Comparison of ENCODE assay signal across 13 mouse cellular contexts in the genomic region with DNA sequence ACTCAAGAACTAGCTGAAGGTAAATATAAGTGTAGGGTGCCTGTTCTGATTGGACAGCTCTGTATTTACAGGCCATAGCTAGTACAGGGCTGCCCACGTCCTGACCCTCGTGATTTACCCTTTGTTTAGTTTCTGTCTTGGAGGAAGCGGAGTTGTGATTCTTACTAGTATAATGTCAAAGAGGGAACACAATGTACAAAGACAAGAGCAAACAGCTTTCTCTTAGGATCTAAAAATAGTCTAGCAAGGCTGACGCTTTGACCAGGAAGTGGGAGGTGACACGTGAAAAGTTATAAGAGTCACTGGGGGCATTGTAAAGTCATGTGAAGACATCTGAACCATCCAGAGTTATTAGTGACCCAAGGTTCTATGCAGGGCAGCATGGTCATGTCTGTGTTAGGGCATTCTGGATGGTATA. TPM values are rescaled to one million over a fixed set of nuclear protein-coding genes. Genes with fewer than 3 reads are reported as not detected.
DNase-seq lines count a peak whose midpoint lies in the region; ATAC-seq and TF ChIP-seq lines count a peak whose summit lies in the region.
"Had no signal": no experiment of that assay in that cellular context is flagged by ENCODE, and none has a peak within 500 bp of the region (broad histone marks: within the 10 kb centered on the region; RNA-seq: fewer than 3 reads in every experiment).

No protein-coding gene starts in this region.

- DNase-seq in kidney, postnatal 0 days (ENCODE audit: low spot score), result peak; percentile 70
- DNase-seq in kidney, postnatal 10 days, result no peak
- peak; percentile 3 for DNase-seq in T-cell, adult 2 months (ENCODE audit: low spot score)
- DNase-seq in heart, postnatal 0 days (ENCODE audit: low spot score), result peak; percentile 97
- no peak for DNase-seq in layer of hippocampus, adult 18-20 months (ENCODE audit: low spot score in 2 of 2)
- no peak for DNase-seq in hindbrain, embryonic 14.5 days (ENCODE audit: low spot score)
- DNase-seq: thymus, postnatal 4 days had no signal

- H3K27me3 ChIP-seq in kidney, postnatal 0 days (ENCODE audit: insufficient read depth, low read length), result no peaks in the 10 kb centered on the region
- no peaks in the 10 kb centered on the region for H3K27me3 ChIP-seq in heart, postnatal 0 days (ENCODE audit: control insufficient read depth, insufficient read depth, low read length)
- no peaks in the 10 kb centered on the region for H3K27me3 ChIP-seq in forebrain, embryonic 16.5 days (replicated peaks; ENCODE audit: control insufficient read depth, insufficient read depth, low read length)
- H3K27me3 ChIP-seq in hindbrain, embryonic 14.5 days (ENCODE audit: control insufficient read depth, insufficient read depth, low read length), result no peaks in the 10 kb centered on the region
- H3K27me3 ChIP-seq: embryonic facial prominence, embryonic 13.5 days; kidney, embryonic 15.5 days; limb, embryonic 12.5 days; midbrain, embryonic 15.5 days had no signal

- H3K9ac ChIP-seq in kidney, postnatal 0 days (ENCODE audit: low read depth, low read length), result no peak overlapping the region
- no peak overlapping the region for H3K9ac ChIP-seq in heart, postnatal 0 days (replicated peaks; ENCODE audit: low read depth, low read length)
- no peak overlapping the region for H3K9ac ChIP-seq in forebrain, embryonic 16.5 days (replicated peaks; ENCODE audit: low read depth, low read length)
- no peak overlapping the region for H3K9ac ChIP-seq in hindbrain, embryonic 14.5 days
- H3K9ac ChIP-seq: embryonic facial prominence, embryonic 13.5 days; kidney, embryonic 15.5 days; limb, embryonic 12.5 days; midbrain, embryonic 15.5 days had no signal

- TF ChIP-seq EP300 in heart, postnatal 0 days (IDR thresholded peaks at IDR 0.05; ENCODE audit: low read depth), result peak; percentile 99

- no peak overlapping the region for H3K4me2 ChIP-seq in kidney, postnatal 0 days (ENCODE audit: low read length)
- no peak overlapping the region for H3K4me2 ChIP-seq in heart, postnatal 0 days (ENCODE audit: low read depth, low read length)
- H3K4me2 ChIP-seq in forebrain, embryonic 16.5 days (ENCODE audit: low read length), result no peak overlapping the region
- no peak overlapping the region for H3K4me2 ChIP-seq in hindbrain, embryonic 14.5 days (replicated peaks)
- H3K4me2 ChIP-seq: embryonic facial prominence, embryonic 13.5 days; kidney, embryonic 15.5 days; limb, embryonic 12.5 days; midbrain, embryonic 15.5 days had no signal

- H3K79me2 ChIP-seq in macrophage (ENCODE audit: inconsistent target), result no peaks in the 10 kb centered on the region

- ATAC-seq in kidney, postnatal 0 days (replicated peaks; ENCODE audit: low FRiP score, low read depth), result peak; percentile 81
- peak; percentile 90 for ATAC-seq in heart, postnatal 0 days (ENCODE audit: insufficient read depth, low read depth)
- ATAC-seq in forebrain, embryonic 16.5 days, result no peak
- no peak for ATAC-seq in hindbrain, embryonic 14.5 days (ENCODE audit: low FRiP score)
- ATAC-seq: midbrain, embryonic 15.5 days had no signal

- 32% methylated on average over 5 of the region's 5 CpGs for WGBS in kidney, postnatal 0 days
- WGBS in heart, postnatal 0 days, result 3% methylated on average over 5 of the region's 5 CpGs
- WGBS in macrophage (ENCODE audit: missing documents), result 36% methylated on average over 5 of the region's 5 CpGs
- 78% methylated on average over 5 of the region's 5 CpGs for WGBS in forebrain, embryonic 16.5 days
- WGBS in hindbrain, embryonic 14.5 days, result 75% methylated on average over 5 of the region's 5 CpGs

- H3K27ac ChIP-seq in kidney, postnatal 0 days, result peak overlapping the region; percentile 54; the same call in 1 of the 2 replicates
- peak overlapping the region; percentile 93 for H3K27ac ChIP-seq in heart, postnatal 0 days (ENCODE audit: low read depth)
- H3K27ac ChIP-seq in macrophage, result 0 out of 2 replicates have a peak overlapping the region, but pooled peaks have one; percentile 13
- no peak overlapping the region for H3K27ac ChIP-seq in forebrain, embryonic 16.5 days (ENCODE audit: low read length)
- H3K27ac ChIP-seq in hindbrain, embryonic 14.5 days, result no peak overlapping the region
- H3K27ac ChIP-seq: embryonic facial prominence, embryonic 13.5 days; kidney, embryonic 15.5 days; limb, embryonic 12.5 days; midbrain, embryonic 15.5 days had no signal

- no peaks in the 10 kb centered on the region for H3K36me3 ChIP-seq in kidney, postnatal 0 days (ENCODE audit: insufficient read depth, low read length)
- 0 out of 2 replicates have a peak, but pooled peaks cover 2% of the 10 kb centered on the region for H3K36me3 ChIP-seq in heart, postnatal 0 days (replicated peaks; ENCODE audit: control insufficient read depth, insufficient read depth, low read length)
- no peaks in the 10 kb centered on the region for H3K36me3 ChIP-seq in macrophage (ENCODE audit: inconsistent target)
- peaks cover 5% of the 10 kb centered on the region for H3K36me3 ChIP-seq in forebrain, embryonic 16.5 days (ENCODE audit: control insufficient read depth, insufficient read depth)
- H3K36me3 ChIP-seq in hindbrain, embryonic 14.5 days (replicated peaks; ENCODE audit: control insufficient read depth, insufficient read depth), result 0 out of 2 replicates have a peak, but pooled peaks cover 9% of the 10 kb centered on the region
- H3K36me3 ChIP-seq: midbrain, embryonic 15.5 days had no signal

- no peak for TF ChIP-seq CTCF in kidney, postnatal 0 days (IDR thresholded peaks at IDR 0.05; ENCODE audit: low read depth)
- no peak for TF ChIP-seq CTCF in heart, postnatal 0 days (IDR thresholded peaks at IDR 0.05; ENCODE audit: low read depth)

- H3K9me3 ChIP-seq in kidney, postnatal 0 days (replicated peaks; ENCODE audit: low read length), result no peaks in the 10 kb centered on the region
- peaks cover 6% of the 10 kb centered on the region for H3K9me3 ChIP-seq in heart, postnatal 0 days (replicated peaks; ENCODE audit: control insufficient read depth, low read length)
- peaks cover 5% of the 10 kb centered on the region; the same call in 1 of the 2 replicates for H3K9me3 ChIP-seq in forebrain, embryonic 16.5 days (ENCODE audit: control insufficient read depth, low read length)
- peaks cover 7% of the 10 kb centered on the region for H3K9me3 ChIP-seq in hindbrain, embryonic 14.5 days (ENCODE audit: control insufficient read depth, low read length)
- H3K9me3 ChIP-seq: midbrain, embryonic 15.5 days had no signal

- 0 out of 2 replicates have a peak, but pooled peaks cover 1% of the 10 kb centered on the region for H3K4me1 ChIP-seq in kidney, postnatal 0 days (replicated peaks; ENCODE audit: insufficient read depth, low read length)
- peaks cover 17% of the 10 kb centered on the region for H3K4me1 ChIP-seq in heart, postnatal 0 days (ENCODE audit: control insufficient read depth, insufficient read depth)
- no peaks in the 10 kb centered on the region; the same call in 1 of the 2 replicates for H3K4me1 ChIP-seq in forebrain, embryonic 16.5 days (replicated peaks; ENCODE audit: control insufficient read depth, insufficient read depth, low read length)
- 0 out of 2 replicates have a peak, but pooled peaks cover 3% of the 10 kb centered on the region for H3K4me1 ChIP-seq in hindbrain, embryonic 14.5 days (replicated peaks; ENCODE audit: control insufficient read depth, insufficient read depth, low read length)
- H3K4me1 ChIP-seq: embryonic facial prominence, embryonic 13.5 days; limb, embryonic 12.5 days; midbrain, embryonic 15.5 days had no signal

- no peak overlapping the region for H3K4me3 ChIP-seq in kidney, postnatal 0 days (replicated peaks; ENCODE audit: low read depth, low read length)
- no peak overlapping the region for H3K4me3 ChIP-seq in heart, postnatal 0 days (ENCODE audit: low read depth, low read length)
- no peak overlapping the region for H3K4me3 ChIP-seq in macrophage (ENCODE audit: inconsistent target)
- no peak overlapping the region for H3K4me3 ChIP-seq in forebrain, embryonic 16.5 days (replicated peaks; ENCODE audit: low read length)
- no peak overlapping the region for H3K4me3 ChIP-seq in hindbrain, embryonic 14.5 days (replicated peaks; ENCODE audit: low read length)
- H3K4me3 ChIP-seq: embryonic facial prominence, embryonic 13.5 days; kidney, embryonic 15.5 days; limb, embryonic 12.5 days; midbrain, embryonic 15.5 days had no signal

RNA-seq across cellular contexts. Expression of a gene that starts 52.8 kb away (rescaled TPM):
- 720 and 731 TPM in 2 replicates for polyA plus RNA-seq in kidney, postnatal 0 days (2015; fragmentation: Nextera tagmentation; extraction: Ambion mirVana)
- 149 and 175 TPM in 2 replicates for total RNA-seq in heart, postnatal 0 days (2014; rRNA removed; ENCODE audit: low replicate concordance)
- 308 TPM in 2 replicates for polyA plus RNA-seq in heart, postnatal 0 days (2015; fragmentation: Nextera tagmentation; extraction: Ambion mirVana)
- 1 to 10 TPM in 1 of 26 experiments, under 1 TPM in 1, not detected in 24; 0.33 to 2.6 TPM for total RNA-seq in macrophage (2018; cell fraction: chromatin; rRNA removed)
- under 1 TPM in 19 of 26 experiments, not detected in 7; 0.10 to 0.69 (median 0.23) TPM for total RNA-seq in macrophage (2018; cell fraction: cytosol; rRNA removed)
- total RNA-seq in macrophage (2018; cell fraction: nucleus; rRNA removed), result 1 to 10 TPM in 1 of 26 experiments, under 1 TPM in 10, not detected in 15; 0.22 to 1.0 (median 0.55) TPM
- 0.13 to 1.1 TPM (median 0.19 TPM) in 3 replicates for polyA plus RNA-seq in macrophage (2018)
- polyA plus RNA-seq in forebrain, embryonic 16.5 days (2015; fragmentation: Nextera tagmentation; extraction: Ambion mirVana), result 110 and 132 TPM in 2 replicates
- total RNA-seq in layer of hippocampus, adult 18-20 months (2021), result 1,000 to 10,000 TPM; 1,935 to 2,007 TPM
- polyA plus RNA-seq in hindbrain, embryonic 14.5 days (2014; fragmentation: Nextera tagmentation; extraction: Ambion mirVana), result 237 and 333 TPM in 2 replicates

Comparison
In these comparisons a context has a peak if more than half of its experiments do, and no peak if none do; other contexts are left out.
1. DNase-seq: peak in kidney, postnatal 0 days (single experiment), T-cell, adult 2 months (single experiment) and heart, postnatal 0 days (single experiment); none in kidney, postnatal 10 days (single experiment), layer of hippocampus, adult 18-20 months (0 of 2) and hindbrain, embryonic 14.5 days (single experiment).
2. ATAC-seq: peak in kidney, postnatal 0 days (single experiment) and heart, postnatal 0 days (single experiment); none in forebrain, embryonic 16.5 days (single experiment) and hindbrain, embryonic 14.5 days (single experiment).
3. H3K27ac ChIP-seq: peak in kidney, postnatal 0 days (single experiment), heart, postnatal 0 days (single experiment) and macrophage (single experiment); none in forebrain, embryonic 16.5 days (single experiment) and hindbrain, embryonic 14.5 days (single experiment).
4. RNA of a gene that starts 52.8 kb away (polyA plus RNA-seq): 720 to 731 TPM in kidney, postnatal 0 days, 308 TPM in heart, postnatal 0 days, 237 to 333 TPM in hindbrain, embryonic 14.5 days and 110 to 132 TPM in forebrain, embryonic 16.5 days; 0.13 to 1.1 TPM in macrophage; every median in the first group is over 10 times any median in the second.